Mouse (Mus musculus) spleen, adult 2 months (tissue): ENCODE measurements around the gene Nup107. TPM values are rescaled to one million over a fixed set of nuclear protein-coding genes. Genes with fewer than 3 reads are reported as not detected.

Experiments
- DNase-seq, 2 experiments: peaks; one replicate each; pipeline versions ENCODE4 v3.0.0 to v3.0.0-alpha.2; 2012 to 2021; ENCODE audit warnings: low spot score in 2 of 2, low read depth in 1 of 2
- H3K27ac ChIP-seq: fragments of 200-500 bp; 2 replicates; pipeline ENCODE4 v1.5.1; 2012; ENCODE audit warnings: low read length, inconsistent platforms; ENCODE audit not compliant: insufficient read depth
- H3K27me3 ChIP-seq: fragments of 200-500 bp; 2 replicates; pipeline ENCODE4 v1.6.1; 2012; ENCODE audit warnings: mild to moderate bottlenecking, moderate library complexity, low read length, inconsistent platforms; ENCODE audit not compliant: control insufficient read depth, insufficient read depth
- H3K36me3 ChIP-seq: fragments of 200-500 bp; 2 replicates; pipeline ENCODE4 v1.6.1; 2012; ENCODE audit warnings: mild to moderate bottlenecking, low read length, inconsistent platforms; ENCODE audit not compliant: control insufficient read depth, insufficient read depth
- H3K4me1 ChIP-seq: fragments of 200-500 bp; 2 replicates; pipeline ENCODE4 v1.6.1; 2011; ENCODE audit warnings: inconsistent platforms; ENCODE audit not compliant: control insufficient read depth, insufficient read depth, insufficient read length
- H3K4me3 ChIP-seq: fragments of 200-500 bp; 2 replicates; pipeline ENCODE4 v1.5.1; 2011; ENCODE audit warnings: mild to moderate bottlenecking, inconsistent platforms; ENCODE audit not compliant: insufficient read depth, insufficient read length; ENCODE audit errors: extremely low read depth
- CTCF ChIP-seq: fragments of 200-500 bp; IDR thresholded peaks from 2 replicates; pipeline ENCODE4 v1.5.1; 2011; ENCODE audit warnings: mild to moderate bottlenecking, inconsistent platforms; ENCODE audit not compliant: insufficient read depth, insufficient read length, insufficient replicate concordance; ENCODE audit errors: extremely low read depth
- POLR2A ChIP-seq: fragments of 200-500 bp; IDR thresholded peaks from 2 replicates; pipeline ENCODE4 v1.6.1; 2011; ENCODE audit warnings: low read depth, low read length, inconsistent platforms
- WGBS: fragments of 180-500 bp; shearing (Covaris S2); methylation state at CpG from one replicate; pipeline ENCODE4 v1.1.7; 2018; 5-methylcytosine and 5-hydroxymethylcytosine counted together
- polyA plus RNA-seq: library from polyadenylated mRNA; depleted of rRNA; stranded (reverse); fragments of >200 nt; gene quantifications from 2 replicates; pipeline ENCODE4 v1.2.3, GENCODE M21; 2012

Nup107 gene
- polyA plus RNA-seq, 1 experiment = 5.8 TPM

- H3K4me1 ChIP-seq = no peaks in the 10 kb centered on the region; the same call in 1 of the 2 replicates
- no peak overlapping the region for H3K4me3 ChIP-seq
- DNase-seq = no peak
- H3K27me3 ChIP-seq = no peaks in the 10 kb centered on the region
- H3K27ac ChIP-seq = no peak overlapping the region
- H3K36me3 ChIP-seq = peaks cover 1% of the 10 kb centered on the region
- TF ChIP-seq POLR2A = no peak
- TF ChIP-seq CTCF = no peak
- 94% methylated on average over 9 of the region's 9 CpGs for WGBS
Observed at GRCm38 (mm10) chr10:117712191-117712754, 80.2 kb downstream of the Nup107 start.

- TF ChIP-seq POLR2A (no peak), CTCF (no peak)
- no peak for DNase-seq
- WGBS = 82% methylated on average over 5 of the region's 5 CpGs
- Histone ChIP-seq H3K4me3 (no peak overlapping the region; the same call in 1 of the 2 replicates), H3K27me3 (no peaks in the 10 kb centered on the region), H3K27ac (no peak overlapping the region), H3K4me1 (no peaks in the 10 kb centered on the region; the same call in 1 of the 2 replicates), H3K36me3 (peaks cover 7% of the 10 kb centered on the region)
Observed at GRCm38 (mm10) chr10:117711408-117711807, 81.1 kb downstream of the Nup107 start.

- Histone ChIP-seq H3K27ac (peak within 1 kb of the TSS; percentile 96), H3K4me3 (peak within 1 kb of the TSS; percentile 99), H3K4me1 (no peaks in the 10 kb centered on the region; the same call in 1 of the 2 replicates), H3K27me3 (no peaks in the 10 kb centered on the region), H3K36me3 (peaks cover 8% of the 10 kb centered on the region)
- under 1% methylated on average over 52 of the region's 52 CpGs for WGBS
- peak; percentile 88 to 96 for DNase-seq
- TF ChIP-seq POLR2A (peak; percentile 68), CTCF (peak; percentile 80)
Observed at GRCm38 (mm10) chr10:117710604-117711141, 81.8 kb downstream of the Nup107 start, which contains the start of gene Mdm2. Gene Mdm2 (minus strand): TSS chr10:117710758.

- H3K27me3 ChIP-seq = no peaks in the 10 kb centered on the region
- no peaks in the 10 kb centered on the region; the same call in 1 of the 2 replicates for H3K4me1 ChIP-seq
- H3K4me3 ChIP-seq = peak overlapping the region; percentile 99
- TF ChIP-seq CTCF (no peak), POLR2A (no peak)
- H3K36me3 ChIP-seq = peaks cover 10% of the 10 kb centered on the region
- peak overlapping the region; percentile 96 for H3K27ac ChIP-seq
- 2% methylated on average over 69 of the region's 71 CpGs for WGBS
- DNase-seq = peak; percentile 18 to 62
Observed at GRCm38 (mm10) chr10:117709930-117710603, 82.4 kb downstream of the Nup107 start.

DNA sequence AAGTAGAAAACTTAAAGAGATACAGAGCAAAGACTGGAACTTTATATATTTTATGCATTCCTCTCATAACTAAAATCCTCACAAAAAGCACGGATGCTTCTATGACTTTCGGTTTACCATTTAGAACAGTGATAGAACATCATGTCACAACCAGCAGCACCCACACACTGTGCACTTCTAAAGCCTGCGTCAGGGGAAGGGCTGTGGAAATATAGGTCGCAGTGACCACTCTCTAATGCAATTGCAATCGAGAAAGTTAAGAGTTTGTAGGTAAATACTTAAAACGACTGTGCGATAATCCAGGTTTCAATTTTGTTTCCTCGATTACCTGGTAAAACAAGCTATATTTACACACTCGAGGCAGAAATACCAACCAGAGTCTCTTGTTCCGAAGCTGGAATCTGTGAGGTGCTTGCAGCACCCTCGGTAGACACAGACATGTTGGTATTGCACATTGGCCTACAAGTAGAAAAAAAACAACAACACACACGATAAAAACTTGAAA is 83.1 kb downstream of the Nup107 start:
- TF ChIP-seq CTCF = no peak
- no peak for TF ChIP-seq POLR2A
- Histone ChIP-seq H3K27ac (peak overlapping the region; percentile 82; the same call in 1 of the 2 replicates), H3K4me3 (peak overlapping the region; percentile 99), H3K4me1 (no peaks in the 10 kb centered on the region; the same call in 1 of the 2 replicates), H3K36me3 (peaks cover 14% of the 10 kb centered on the region), H3K27me3 (no peaks in the 10 kb centered on the region)
- no peak for DNase-seq
- 18% methylated on average over 12 of the region's 12 CpGs for WGBS

- Histone ChIP-seq H3K4me1 (no peaks in the 10 kb centered on the region; the same call in 1 of the 2 replicates), H3K4me3 (no peak overlapping the region), H3K36me3 (peaks cover 16% of the 10 kb centered on the region), H3K27ac (no peak overlapping the region), H3K27me3 (no peaks in the 10 kb centered on the region)
- 50% methylated on average over 9 of the region's 9 CpGs for WGBS
- no peak for TF ChIP-seq CTCF
- no peak for TF ChIP-seq POLR2A
- DNase-seq = no peak
Observed at GRCm38 (mm10) chr10:117708856-117709255, 83.6 kb downstream of the Nup107 start.
